Comparison of ENCODE assay signal across 1 mouse cellular context in the genomic region with DNA sequence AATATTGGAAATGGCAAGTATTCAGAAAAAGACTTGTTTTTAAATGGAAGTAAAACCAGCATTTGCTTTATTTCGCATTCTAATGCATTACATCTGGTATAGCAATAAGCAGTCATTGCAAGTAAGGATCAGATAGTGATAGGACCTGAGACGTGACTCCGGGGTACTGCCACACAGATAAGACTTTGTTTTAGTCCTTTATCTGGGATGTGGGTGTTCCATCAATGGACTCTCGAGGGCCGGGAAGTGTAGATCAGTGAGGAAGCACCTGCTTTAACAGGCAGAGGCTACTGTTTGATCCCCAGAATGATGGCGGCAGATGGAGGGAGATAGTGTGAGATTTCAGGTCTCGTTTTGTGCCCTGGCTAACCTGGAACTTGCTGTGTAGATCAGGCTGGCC.
TF ChIP-seq lines count a peak whose summit lies in the region.

No protein-coding gene starts in this region.

TF ChIP-seq in MEL, 35 proteins besides CTCF, POLR2A, EP300 and RAD21 (continued from another document):
- TF ChIP-seq USF1 (IDR thresholded peaks at IDR 0.05; ENCODE audit: low read depth, low read length) (no peak), GATA1 (IDR thresholded peaks at IDR 0.05; ENCODE audit: low read depth, low read length) (peak; percentile 78), RCOR1 (IDR thresholded peaks at IDR 0.05; ENCODE audit: low read depth, low read length) (peak; percentile 60; the same call in 1 of the 2 replicates), ELF1 (IDR thresholded peaks at IDR 0.05; ENCODE audit: low read depth, low read length) (no peak), NELFE (IDR thresholded peaks at IDR 0.05; ENCODE audit: low read depth, low read length) (no peak), TBP (IDR thresholded peaks at IDR 0.05; ENCODE audit: low read depth, low read length) (no peak), UBTF (IDR thresholded peaks at IDR 0.05; ENCODE audit: borderline replicate concordance, insufficient read depth, low read depth, low read length) (no peak), ETS1 (IDR thresholded peaks at IDR 0.05; ENCODE audit: low read depth, low read length) (no peak), MYB (IDR thresholded peaks at IDR 0.05; ENCODE audit: low read depth, low read length) (no peak), ZNF384 (IDR thresholded peaks at IDR 0.05; ENCODE audit: low read depth, low read length) (no peak), TCF12 (IDR thresholded peaks at IDR 0.05; ENCODE audit: low read depth, low read length) (peak; percentile 69)
